Comparison of ENCODE assay signal across 16 mouse cellular contexts in the genomic region with DNA sequence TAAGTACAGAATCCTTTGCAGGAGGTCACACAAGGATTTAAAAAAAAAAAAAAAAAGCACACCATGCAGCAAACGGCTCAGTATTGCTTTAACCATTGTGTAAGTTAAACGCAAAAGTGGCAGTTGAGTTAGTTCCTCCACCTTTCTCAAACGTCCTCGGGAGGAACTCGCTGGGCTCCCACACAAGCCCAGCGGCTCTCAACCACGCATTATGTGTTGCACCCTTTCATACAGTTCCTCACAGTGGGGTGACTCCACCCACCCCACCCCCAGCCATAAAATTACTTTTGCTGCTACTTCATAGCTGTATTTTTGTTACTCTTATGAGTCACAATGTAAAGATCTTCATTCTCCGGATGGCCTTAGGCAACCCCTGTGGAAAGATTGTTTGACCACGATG. TPM values are rescaled to one million over a fixed set of nuclear protein-coding genes. Genes with fewer than 3 reads are reported as not detected.
DNase-seq lines count a peak whose midpoint lies in the region; ATAC-seq lines count a peak whose summit lies in the region.
"Had no signal": no experiment of that assay in that cellular context is flagged by ENCODE, and none has a peak within 500 bp of the region (broad histone marks: within the 10 kb centered on the region; RNA-seq: fewer than 3 reads in every experiment).

No protein-coding gene starts in this region.

- H3K27me3 ChIP-seq in embryonic facial prominence, embryonic 15.5 days: no peaks in the 10 kb centered on the region
- no peaks in the 10 kb centered on the region for H3K27me3 ChIP-seq in embryonic facial prominence, embryonic 10.5 days (replicated peaks; ENCODE audit: low read depth, poor library complexity, severe bottlenecking)
- no peaks in the 10 kb centered on the region; the same call in 1 of the 2 replicates for H3K27me3 ChIP-seq in liver, embryonic 15.5 days
- H3K27me3 ChIP-seq: limb, embryonic 12.5 days had no signal

- 0 out of 2 replicates have a peak overlapping the region, but pooled peaks have one; percentile 4 for H3K27ac ChIP-seq in embryonic facial prominence, embryonic 15.5 days (replicated peaks)
- H3K27ac ChIP-seq in embryonic facial prominence, embryonic 10.5 days (replicated peaks): no peak overlapping the region
- peak overlapping the region; percentile 64; the same call in 1 of the 2 replicates for H3K27ac ChIP-seq in liver, embryonic 15.5 days (replicated peaks)
- H3K27ac ChIP-seq: hindbrain, embryonic 10.5 days; macrophage had no signal

- no peak for DNase-seq in embryonic facial prominence, embryonic 10.5 days (ENCODE audit: low spot score)
- DNase-seq in liver: no peak
- peak; percentile 38 for DNase-seq in CD4-positive, CD25-positive, alpha-beta regulatory T cell, adult 2 months (ENCODE audit: low read depth, low spot score)
- DNase-seq in urinary bladder, postnatal 25 days (ENCODE audit: low spot score): no peak
- no peak for DNase-seq in spleen, postnatal 14 days (ENCODE audit: low spot score in 2 of 2)
- DNase-seq: cerebellum, adult 8-10 months; kidney, adult 11 months; kidney, postnatal 4 days; right cerebral cortex, postnatal 14 days had no signal

- H3K4me1 ChIP-seq in embryonic facial prominence, embryonic 15.5 days: peaks cover 6% of the 10 kb centered on the region; the same call in 1 of the 2 replicates
- 0 out of 2 replicates have a peak, but pooled peaks cover 3% of the 10 kb centered on the region for H3K4me1 ChIP-seq in embryonic facial prominence, embryonic 10.5 days
- no peaks in the 10 kb centered on the region for H3K4me1 ChIP-seq in liver, embryonic 15.5 days (replicated peaks)
- H3K4me1 ChIP-seq: limb, embryonic 12.5 days had no signal

- H3K4me3 ChIP-seq in embryonic facial prominence, embryonic 15.5 days (replicated peaks): no peak overlapping the region
- no peak overlapping the region for H3K4me3 ChIP-seq in embryonic facial prominence, embryonic 10.5 days
- H3K4me3 ChIP-seq in liver, embryonic 15.5 days (replicated peaks): no peak overlapping the region
- H3K4me3 ChIP-seq: hindbrain, embryonic 10.5 days; limb, embryonic 12.5 days had no signal

- H3K9me3 ChIP-seq in embryonic facial prominence, embryonic 15.5 days (replicated peaks): no peaks in the 10 kb centered on the region
- H3K9me3 ChIP-seq in embryonic facial prominence, embryonic 10.5 days: no peaks in the 10 kb centered on the region
- no peaks in the 10 kb centered on the region for H3K9me3 ChIP-seq in liver, embryonic 15.5 days (replicated peaks)
- H3K9me3 ChIP-seq: G1E; hindbrain, embryonic 10.5 days; limb, embryonic 12.5 days had no signal

- H3K4me2 ChIP-seq in embryonic facial prominence, embryonic 15.5 days (replicated peaks): peak overlapping the region; percentile 24; the same call in 1 of the 2 replicates
- no peak overlapping the region for H3K4me2 ChIP-seq in liver, embryonic 15.5 days
- H3K4me2 ChIP-seq: limb, embryonic 12.5 days had no signal

- no peak for ATAC-seq in embryonic facial prominence, embryonic 15.5 days (ENCODE audit: insufficient number of reproducible peaks, low FRiP score, low TSS enrichment, low read depth)
- ATAC-seq in liver, embryonic 15.5 days (ENCODE audit: insufficient read depth): peak; percentile 28; the same call in 1 of the 2 replicates
- ATAC-seq in inflammation-experienced regulatory T-cells, adult 6 months: peak; percentile 67

- H3K36me3 ChIP-seq in embryonic facial prominence, embryonic 15.5 days: no peaks in the 10 kb centered on the region
- no peaks in the 10 kb centered on the region for H3K36me3 ChIP-seq in embryonic facial prominence, embryonic 10.5 days (replicated peaks)
- H3K36me3 ChIP-seq in liver, embryonic 15.5 days (replicated peaks): no peaks in the 10 kb centered on the region
- H3K36me3 ChIP-seq: G1E; hindbrain, embryonic 10.5 days; limb, embryonic 12.5 days had no signal

- H3K9ac ChIP-seq in embryonic facial prominence, embryonic 15.5 days: no peak overlapping the region
- H3K9ac ChIP-seq in liver, embryonic 15.5 days: no peak overlapping the region
- H3K9ac ChIP-seq: limb, embryonic 12.5 days had no signal

- WGBS in embryonic facial prominence, embryonic 15.5 days: 63% methylated on average over 9 of the region's 9 CpGs
- 84% methylated on average over 9 of the region's 9 CpGs for WGBS in embryonic facial prominence, embryonic 10.5 days
- WGBS in liver, embryonic 15.5 days (ENCODE audit: insufficient replicate concordance): 34% methylated on average over 9 of the region's 9 CpGs

RNA-seq across cellular contexts. Expression of a gene that starts 8.8 kb away (rescaled TPM):
- 202 and 203 TPM in 2 replicates for polyA plus RNA-seq in embryonic facial prominence, embryonic 15.5 days (2015; fragmentation: Nextera tagmentation; extraction: Ambion mirVana)
- 152 and 155 TPM in 2 replicates for polyA plus RNA-seq in embryonic facial prominence, embryonic 10.5 days (2016; fragmentation: Nextera tagmentation; extraction: Ambion mirVana)
- 77.2 and 81.6 TPM in 2 replicates for polyA plus RNA-seq in liver, embryonic 15.5 days (2015; fragmentation: Nextera tagmentation; extraction: Ambion mirVana)
- 100 to 1,000 TPM; 139 to 219 (median 185) TPM for polyA plus RNA-seq in inflammation-experienced regulatory T-cells, adult 6 months (2017; shearing (Covaris generic))

RNA-seq across cellular contexts. Expression of a gene that starts 44.2 kb away (rescaled TPM):
- polyA plus RNA-seq in embryonic facial prominence, embryonic 15.5 days (2015; fragmentation: Nextera tagmentation; extraction: Ambion mirVana): 0.63 and 3.4 TPM in 2 replicates
- polyA plus RNA-seq in embryonic facial prominence, embryonic 10.5 days (2016; fragmentation: Nextera tagmentation; extraction: Ambion mirVana): 0.11 and 0.34 TPM in 2 replicates
- 7.7 and 8.1 TPM in 2 replicates for polyA plus RNA-seq in liver, embryonic 15.5 days (2015; fragmentation: Nextera tagmentation; extraction: Ambion mirVana)
- polyA plus RNA-seq in inflammation-experienced regulatory T-cells, adult 6 months (2017; shearing (Covaris generic)): 1 to 10 TPM in 2 of 3 experiments, not detected in 1; 1.2 to 2.7 TPM
- polyA plus RNA-seq: G1E; limb, embryonic 12.5 days had no signal
